Mouse (Mus musculus) left cerebral cortex, postnatal 14 days (tissue): ENCODE results near the gene Olfr814. TPM values are rescaled to one million over a fixed set of nuclear protein-coding genes. Genes with fewer than 3 reads are reported as not detected.
"Not testable (repeated sequence)": the region's sequence is repeated elsewhere in the genome, so short reads cannot be mapped to it uniquely, and the experiment has no call there.

ENCODE experiments used
- DNase-seq, 2 experiments: peaks; one replicate each; pipeline ENCODE4 v3.0.0; 2021 to 2022; ENCODE audit warnings: low spot score in 2 of 2, mixed read lengths in 1 of 2
- intact Hi-C: fragments of 180-260 bp; cut with DNase I; formaldehyde crosslinking; loops from one replicate; pipeline ENCODE4 v1.15.1; 2025
- long read RNA-seq, 2 experiments: library from polyadenylated mRNA; stranded (forward); transcript quantifications; one replicate each; pipeline ENCODE4 v2.0.0; 2021
- total RNA-seq, 2 experiments: library from RNA; stranded (reverse); gene quantifications; 2 replicates each; pipeline ENCODE4 v1.2.3; 2021

The Olfr814 gene
- not detected for total RNA-seq
- long read RNA-seq, experiment 1, result 0 reads
- long read RNA-seq, experiment 2, result 0 reads

DNA sequence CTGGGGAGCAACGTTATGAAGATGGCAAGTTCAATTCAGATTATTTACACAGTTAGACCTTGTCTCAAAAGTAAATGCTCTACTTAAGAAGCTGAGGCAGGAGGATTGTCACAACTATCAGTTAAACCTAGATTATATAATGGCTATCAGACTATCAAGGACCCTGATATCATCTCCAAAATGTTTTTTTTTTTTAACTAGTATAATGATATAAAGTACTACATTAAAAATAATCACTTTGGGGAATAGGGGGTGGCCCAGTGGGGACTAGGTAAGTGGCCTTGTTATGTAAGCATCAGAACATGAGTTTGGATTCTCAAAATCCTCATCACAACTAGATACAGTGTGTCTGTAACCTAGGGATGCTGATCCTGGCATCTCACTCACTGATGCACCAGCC lies at the start of gene Olfr814:
TSS of gene Olfr814 (minus strand) at position 101 of the 400 bp plus-strand sequence.
- intact Hi-C loops, DNase-seq: not testable (repeated sequence)

DNA sequence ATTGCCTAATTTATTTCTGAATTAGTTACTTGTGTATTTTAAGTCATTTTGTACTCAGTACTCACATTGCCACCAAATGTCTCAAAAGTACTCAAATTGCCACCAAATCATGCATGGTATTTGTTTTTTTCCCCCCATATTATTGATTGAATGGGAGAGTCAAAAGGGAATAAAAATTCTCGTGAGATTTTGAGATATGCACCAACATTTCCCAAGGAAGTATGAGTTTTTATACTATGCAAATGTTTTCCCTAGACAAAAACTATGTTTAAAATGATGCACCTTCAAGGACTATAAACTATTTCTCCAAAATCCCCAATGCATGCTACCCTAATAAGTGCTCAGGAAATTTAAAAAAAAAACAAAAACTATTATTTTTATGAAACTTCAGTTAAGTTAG lies 35.8 kb upstream of the Olfr814 start, which contains the start of gene Olfr816:
TSS of gene Olfr816 (minus strand) at position 101 of the 400 bp plus-strand sequence.
- intact Hi-C loops, result no loop called here
- no peak for DNase-seq

DNA sequence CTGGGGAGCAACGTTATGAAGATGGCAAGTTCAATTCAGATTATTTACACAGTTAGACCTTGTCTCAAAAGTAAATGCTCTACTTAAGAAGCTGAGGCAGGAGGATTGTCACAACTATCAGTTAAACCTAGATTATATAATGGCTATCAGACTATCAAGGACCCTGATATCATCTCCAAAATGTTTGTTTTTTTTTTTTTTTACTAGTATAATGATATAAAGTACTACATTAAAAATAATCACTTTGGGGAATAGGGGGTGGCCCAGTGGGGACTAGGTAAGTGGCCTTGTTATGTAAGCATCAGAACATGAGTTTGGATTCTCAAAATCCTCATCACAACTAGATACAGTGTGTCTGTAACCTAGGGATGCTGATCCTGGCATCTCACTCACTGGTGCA lies 26.1 kb upstream of the Olfr814 start, which contains the start of gene Olfr815:
TSS of gene Olfr815 (minus strand) at position 101 of the 400 bp plus-strand sequence.
- DNase-seq, intact Hi-C loops: not testable (repeated sequence)

DNA sequence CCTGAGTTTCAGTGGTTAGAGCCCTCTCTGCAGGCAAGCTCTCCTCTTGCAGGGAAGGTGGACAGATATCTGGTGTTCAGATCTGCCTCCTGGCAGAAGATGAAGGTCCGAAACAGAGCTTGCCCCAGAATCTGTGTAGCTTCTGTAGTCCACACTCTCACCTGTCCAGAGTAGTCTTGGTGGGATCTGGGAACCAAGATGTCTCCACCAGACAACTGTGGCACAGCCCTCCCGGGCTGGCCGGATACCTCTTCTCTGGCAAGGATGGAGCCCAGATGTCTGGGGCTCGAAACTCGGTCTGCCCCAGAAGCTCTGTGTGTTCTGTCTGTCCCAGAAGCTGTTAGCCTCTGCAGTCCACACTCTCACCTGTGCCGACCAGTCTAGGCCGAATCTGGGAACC lies 6.3 kb upstream of the Olfr814 start:
- intact Hi-C loops, result no loop called here
- no peak for DNase-seq

DNA sequence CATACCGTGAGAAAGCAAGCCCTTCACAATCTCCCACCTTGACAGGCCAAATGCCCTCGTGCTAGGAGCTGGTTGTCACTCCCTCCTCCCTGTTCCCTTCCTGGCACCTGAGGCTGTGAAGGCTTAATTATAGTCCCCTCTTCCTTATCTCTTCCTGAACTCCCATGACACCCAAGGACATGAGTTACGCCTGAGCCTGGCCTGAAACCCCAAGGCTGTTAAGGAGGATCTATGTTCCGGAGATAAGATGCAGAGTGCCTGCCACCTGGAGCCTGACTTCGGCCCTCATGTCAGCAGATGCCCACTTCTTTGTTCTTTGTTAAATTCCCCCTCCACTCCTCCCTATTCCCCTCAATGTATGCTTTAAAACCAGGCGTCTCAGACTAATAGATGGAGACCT lies 5.8 kb upstream of the Olfr814 start:
- DNase-seq, intact Hi-C loops: not testable (repeated sequence)

DNA sequence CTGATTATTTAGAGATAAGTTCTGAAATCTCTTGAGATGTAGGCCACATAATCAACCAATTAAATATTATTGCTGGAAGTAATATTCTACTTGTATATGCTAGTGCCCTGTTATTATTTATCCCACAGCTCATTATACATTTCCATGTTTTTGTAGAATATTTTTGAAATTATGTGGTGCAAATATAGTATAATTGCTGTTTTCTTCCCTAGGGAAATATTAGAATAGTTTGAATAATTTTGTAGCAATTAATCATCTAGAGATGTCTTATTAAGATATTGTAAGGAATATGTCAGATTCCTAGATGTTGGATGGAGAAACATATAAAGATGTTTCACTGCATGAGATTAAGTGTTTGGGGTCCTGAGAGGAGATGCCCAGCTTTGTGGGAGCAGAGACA lies 24.6 kb downstream of the Olfr814 start, which contains the start of gene Olfr813:
TSS of gene Olfr813 (plus strand) at position 301 of the 400 bp plus-strand sequence.
- DNase-seq, result no peak
- intact Hi-C loops, result no loop called here

DNA sequence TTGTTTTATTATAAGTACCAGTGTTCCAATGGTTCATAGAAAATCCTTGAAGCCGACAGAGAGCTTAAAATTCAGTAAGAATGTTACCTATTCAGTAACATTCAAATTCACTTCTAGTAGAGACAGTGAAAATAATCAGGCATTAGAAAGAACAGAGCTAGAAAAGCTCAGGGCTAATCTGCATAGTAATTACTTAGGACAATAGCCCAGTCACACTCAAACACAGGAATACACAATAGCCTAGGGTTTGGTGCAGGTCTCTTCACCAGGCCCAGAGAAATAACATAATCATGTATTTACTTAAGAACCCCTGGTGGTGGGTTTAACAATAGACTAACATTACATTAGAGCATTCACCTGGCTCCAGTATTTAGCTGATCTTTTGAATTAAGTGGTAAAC lies 32.3 kb downstream of the Olfr814 start:
- intact Hi-C loops, result no loop called here
- DNase-seq, result no peak

DNA sequence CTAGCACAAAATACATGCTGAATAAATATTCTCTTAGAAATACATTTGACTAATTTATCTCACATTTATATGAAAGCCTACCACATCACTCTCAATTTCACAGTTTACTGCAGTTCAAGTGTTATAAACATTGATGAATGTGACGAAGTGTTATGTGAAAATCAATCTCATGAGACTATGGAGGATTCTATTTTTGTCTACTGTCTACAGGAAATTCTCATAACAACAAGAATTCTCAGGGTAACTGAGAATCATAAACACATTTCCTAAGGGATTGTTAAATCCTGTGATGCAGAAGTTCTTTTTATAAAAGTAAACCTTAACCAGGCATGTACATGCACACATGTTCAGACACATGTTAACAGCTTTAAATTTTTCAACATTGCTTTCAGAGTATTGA lies 33.7 kb downstream of the Olfr814 start, which contains the start of gene Olfr812:
TSS of gene Olfr812 (minus strand) at position 101 of the 400 bp plus-strand sequence.
- DNase-seq, result no peak
- intact Hi-C loops, result no loop called here

Other genes with a start within 250 kb of the Olfr814 start
- not detected for gene Olfr799, start 242.4 kb downstream of the Olfr814 start, total RNA-seq
- not detected for gene Olfr800, start 222.2 kb downstream of the Olfr814 start, total RNA-seq
- gene Olfr801, start 206.0 kb downstream of the Olfr814 start, total RNA-seq, result not detected
- under 1 TPM; 0.06 to 0.22 TPM for gene Olfr802, start 191.7 kb downstream of the Olfr814 start, total RNA-seq
- not detected for gene Olfr803, start 185.6 kb downstream of the Olfr814 start, total RNA-seq
- not detected for gene Olfr804, start 176.6 kb downstream of the Olfr814 start, total RNA-seq
- not detected for gene Olfr805, start 150.5 kb downstream of the Olfr814 start, total RNA-seq
- not detected for gene Olfr806, start 137.9 kb downstream of the Olfr814 start, total RNA-seq
- not detected for gene Olfr807, start 122.1 kb downstream of the Olfr814 start, total RNA-seq
- gene Olfr808, start 114.4 kb downstream of the Olfr814 start, total RNA-seq, result not detected
- gene Olfr809, start 105.2 kb downstream of the Olfr814 start, total RNA-seq, result not detected
- gene Olfr810, start 84.9 kb downstream of the Olfr814 start, total RNA-seq, result not detected
- not detected for gene Olfr811, start 75.5 kb downstream of the Olfr814 start, total RNA-seq
- gene Olfr812, start 33.8 kb downstream of the Olfr814 start, total RNA-seq, result not detected
- not detected for gene Olfr813, start 24.5 kb downstream of the Olfr814 start, total RNA-seq
- gene Olfr815, start 26.0 kb upstream of the Olfr814 start, total RNA-seq, result not detected
- not detected for gene Olfr816, start 35.7 kb upstream of the Olfr814 start, total RNA-seq
- not detected for gene Olfr818, start 69.2 kb upstream of the Olfr814 start, total RNA-seq
- not detected for gene Olfr819, start 87.4 kb upstream of the Olfr814 start, total RNA-seq
- gene Olfr247, start 96.3 kb upstream of the Olfr814 start, total RNA-seq, result not detected
- gene Gm10310, start 105.2 kb upstream of the Olfr814 start, total RNA-seq, result not detected
- not detected for gene Olfr820, start 132.8 kb upstream of the Olfr814 start, total RNA-seq
- gene Olfr821, start 150.5 kb upstream of the Olfr814 start, total RNA-seq, result not detected
- gene Olfr822, start 191.4 kb upstream of the Olfr814 start, total RNA-seq, result not detected
- not detected for gene Olfr823, start 235.5 kb upstream of the Olfr814 start, total RNA-seq